Mouse (Mus musculus): ENCODE measurements at regions not wholly inside any gene's neighbourhood (a gene's known extent, or its start where the extent isn't known, plus 50 kb on each side); places are given as distances from the start of the nearest gene placed in this dataset.
"Not testable (repeated sequence)": the region's sequence is repeated elsewhere in the genome, so short reads cannot be mapped to it uniquely, and the experiment has no call there.

- Histone ChIP-seq H3K4me3 (ENCODE audit: low read depth, low read length) (no peak overlapping the region), H3K36me3 (replicated peaks; ENCODE audit: insufficient read depth, low read length) (no peaks in the 10 kb centered on the region), H3K4me1 (ENCODE audit: insufficient read depth) (no peaks in the 10 kb centered on the region), H3K9me3 (ENCODE audit: low read length) (no peaks in the 10 kb centered on the region), H3K27ac (ENCODE audit: low read depth) (no peak overlapping the region), H3K4me2 (ENCODE audit: low read depth, low read length) (no peak overlapping the region), H3K9ac (replicated peaks) (no peak overlapping the region), H3K27me3 (ENCODE audit: insufficient read depth, low read length) (no peaks in the 10 kb centered on the region)
- TF ChIP-seq EP300 (IDR thresholded peaks at IDR 0.05; ENCODE audit: low read depth) (no peak), CTCF (IDR thresholded peaks at IDR 0.05; ENCODE audit: low read depth) (no peak)
- DNase-seq = no peak
- ATAC-seq = no peak
Observed at GRCm38 (mm10) chr16:26860566-26860965, 130.9 kb downstream of the Gmnc start.

GRCm38 (mm10) chr16:26849191-26849590 is 142.3 kb downstream of the Gmnc start:
- no peak for DNase-seq
- no peak for ATAC-seq
- H3K9ac ChIP-seq (replicated peaks) = no peak overlapping the region
- H3K4me3 ChIP-seq (ENCODE audit: low read depth, low read length) = no peak overlapping the region
- WGBS (ENCODE audit: insufficient replicate concordance) = 64% methylated on average over 1 of the region's 1 CpGs
- no peaks in the 10 kb centered on the region for H3K27me3 ChIP-seq (ENCODE audit: insufficient read depth, low read length)
- H3K4me2 ChIP-seq (ENCODE audit: low read depth, low read length) = no peak overlapping the region
- H3K4me1 ChIP-seq (ENCODE audit: insufficient read depth) = no peaks in the 10 kb centered on the region
- H3K9me3 ChIP-seq (ENCODE audit: low read length) = no peaks in the 10 kb centered on the region
- H3K36me3 ChIP-seq (replicated peaks; ENCODE audit: insufficient read depth, low read length) = no peaks in the 10 kb centered on the region
- H3K27ac ChIP-seq (ENCODE audit: low read depth) = no peak overlapping the region
- TF ChIP-seq CTCF (IDR thresholded peaks at IDR 0.05; ENCODE audit: low read depth) (no peak), EP300 (IDR thresholded peaks at IDR 0.05; ENCODE audit: low read depth) (no peak)

- Histone ChIP-seq H3K4me1 (ENCODE audit: insufficient read depth) (no peaks in the 10 kb centered on the region), H3K9me3 (ENCODE audit: low read length) (no peaks in the 10 kb centered on the region), H3K4me2 (ENCODE audit: low read depth, low read length) (no peak overlapping the region), H3K4me3 (ENCODE audit: low read depth, low read length) (no peak overlapping the region), H3K9ac (replicated peaks) (no peak overlapping the region), H3K27me3 (ENCODE audit: insufficient read depth, low read length) (no peaks in the 10 kb centered on the region), H3K36me3 (replicated peaks; ENCODE audit: insufficient read depth, low read length) (no peaks in the 10 kb centered on the region), H3K27ac (ENCODE audit: low read depth) (no peak overlapping the region)
- WGBS (ENCODE audit: insufficient replicate concordance) = 40% methylated on average over 3 of the region's 3 CpGs
- no peak for DNase-seq
- ATAC-seq = no peak
- TF ChIP-seq CTCF (IDR thresholded peaks at IDR 0.05; ENCODE audit: low read depth) (no peak), EP300 (IDR thresholded peaks at IDR 0.05; ENCODE audit: low read depth) (no peak)
Observed at GRCm38 (mm10) chr16:26827006-26827405, 164.4 kb downstream of the Gmnc start.

GRCm38 (mm10) chr16:26811201-26811600 is 180.3 kb downstream of the Gmnc start:
- not testable (repeated sequence) for H3K9me3 ChIP-seq (ENCODE audit: low read length); ATAC-seq; DNase-seq; H3K4me1 ChIP-seq (ENCODE audit: insufficient read depth); H3K27me3 ChIP-seq (ENCODE audit: insufficient read depth, low read length); H3K4me2 ChIP-seq (ENCODE audit: low read depth, low read length); H3K4me3 ChIP-seq (ENCODE audit: low read depth, low read length); H3K36me3 ChIP-seq (replicated peaks; ENCODE audit: insufficient read depth, low read length); H3K27ac ChIP-seq (ENCODE audit: low read depth); H3K9ac ChIP-seq (replicated peaks)
- WGBS (ENCODE audit: insufficient replicate concordance) = 77% methylated on average over 3 of the region's 6 CpGs

GRCm38 (mm10) chr16:26805426-26805825 is 186.0 kb downstream of the Gmnc start:
- no peak for DNase-seq
- TF ChIP-seq EP300 (IDR thresholded peaks at IDR 0.05; ENCODE audit: low read depth) (no peak), CTCF (IDR thresholded peaks at IDR 0.05; ENCODE audit: low read depth) (no peak)
- no peaks in the 10 kb centered on the region for H3K9me3 ChIP-seq (ENCODE audit: low read length)
- no peak overlapping the region for H3K9ac ChIP-seq (replicated peaks)
- no peaks in the 10 kb centered on the region for H3K27me3 ChIP-seq (ENCODE audit: insufficient read depth, low read length)
- WGBS (ENCODE audit: insufficient replicate concordance) = 77% methylated on average over 5 of the region's 5 CpGs
- H3K4me3 ChIP-seq (ENCODE audit: low read depth, low read length) = no peak overlapping the region
- no peak for ATAC-seq
- H3K27ac ChIP-seq (ENCODE audit: low read depth) = no peak overlapping the region
- no peaks in the 10 kb centered on the region for H3K36me3 ChIP-seq (replicated peaks; ENCODE audit: insufficient read depth, low read length)
- H3K4me2 ChIP-seq (ENCODE audit: low read depth, low read length) = no peak overlapping the region
- no peaks in the 10 kb centered on the region for H3K4me1 ChIP-seq (ENCODE audit: insufficient read depth)

- no peaks in the 10 kb centered on the region for H3K36me3 ChIP-seq (replicated peaks; ENCODE audit: insufficient read depth, low read length)
- H3K9ac ChIP-seq (replicated peaks) = no peak overlapping the region
- no peaks in the 10 kb centered on the region for H3K4me1 ChIP-seq (ENCODE audit: insufficient read depth)
- DNase-seq (no peak), ATAC-seq (no peak)
- H3K27ac ChIP-seq (ENCODE audit: low read depth) = no peak overlapping the region
- WGBS (ENCODE audit: insufficient replicate concordance) = 44% methylated on average over 2 of the region's 2 CpGs
- no peaks in the 10 kb centered on the region for H3K9me3 ChIP-seq (ENCODE audit: low read length)
- TF ChIP-seq CTCF (IDR thresholded peaks at IDR 0.05; ENCODE audit: low read depth) = no peak
- no peak for TF ChIP-seq EP300 (IDR thresholded peaks at IDR 0.05; ENCODE audit: low read depth)
- H3K4me3 ChIP-seq (ENCODE audit: low read depth, low read length) = no peak overlapping the region
- no peak overlapping the region for H3K4me2 ChIP-seq (ENCODE audit: low read depth, low read length)
- H3K27me3 ChIP-seq (ENCODE audit: insufficient read depth, low read length) = no peaks in the 10 kb centered on the region
Observed at GRCm38 (mm10) chr16:26787042-26787620, 204.3 kb downstream of the Gmnc start.

GRCm38 (mm10) chr16:26782331-26782730 is 200.8 kb downstream of the Il1rap start:
- no peak overlapping the region for H3K4me3 ChIP-seq (ENCODE audit: low read depth, low read length)
- no peaks in the 10 kb centered on the region for H3K36me3 ChIP-seq (replicated peaks; ENCODE audit: insufficient read depth, low read length)
- DNase-seq = no peak
- H3K4me1 ChIP-seq (ENCODE audit: insufficient read depth) = no peaks in the 10 kb centered on the region
- no peak for ATAC-seq
- no peak overlapping the region for H3K4me2 ChIP-seq (ENCODE audit: low read depth, low read length)
- H3K27ac ChIP-seq (ENCODE audit: low read depth) = no peak overlapping the region
- no peaks in the 10 kb centered on the region for H3K27me3 ChIP-seq (ENCODE audit: insufficient read depth, low read length)
- 65% methylated on average over 2 of the region's 2 CpGs for WGBS (ENCODE audit: insufficient replicate concordance)
- H3K9ac ChIP-seq (replicated peaks) = no peak overlapping the region
- TF ChIP-seq CTCF (IDR thresholded peaks at IDR 0.05; ENCODE audit: low read depth) (peak; percentile 33), EP300 (IDR thresholded peaks at IDR 0.05; ENCODE audit: low read depth) (no peak)
- no peaks in the 10 kb centered on the region for H3K9me3 ChIP-seq (ENCODE audit: low read length)

Measured in liver, postnatal 0 days (tissue).